Mouse (Mus musculus) NIH3T3 (cell line): ENCODE measurements around the gene Hdac9.
"Not testable (repeated sequence)": the region's sequence is repeated elsewhere in the genome, so short reads cannot be mapped to it uniquely, and the experiment has no call there.

Experiments
- DNase-seq: peaks from one replicate; pipeline ENCODE4 v3.0.0-alpha.2; 2012; ENCODE audit warnings: low read depth

Hdac9 gene

GRCm38 (mm10) chr12:34489629-34490028, 427.3 kb downstream of the Hdac9 start:
- no peak for DNase-seq

- DNase-seq = peak; percentile 75
Measured at GRCm38 (mm10) chr12:34487666-34488065, 429.2 kb downstream of the Hdac9 start.

GRCm38 (mm10) chr12:34487021-34487420, 429.9 kb downstream of the Hdac9 start:
- peak; percentile 67 for DNase-seq

DNA sequence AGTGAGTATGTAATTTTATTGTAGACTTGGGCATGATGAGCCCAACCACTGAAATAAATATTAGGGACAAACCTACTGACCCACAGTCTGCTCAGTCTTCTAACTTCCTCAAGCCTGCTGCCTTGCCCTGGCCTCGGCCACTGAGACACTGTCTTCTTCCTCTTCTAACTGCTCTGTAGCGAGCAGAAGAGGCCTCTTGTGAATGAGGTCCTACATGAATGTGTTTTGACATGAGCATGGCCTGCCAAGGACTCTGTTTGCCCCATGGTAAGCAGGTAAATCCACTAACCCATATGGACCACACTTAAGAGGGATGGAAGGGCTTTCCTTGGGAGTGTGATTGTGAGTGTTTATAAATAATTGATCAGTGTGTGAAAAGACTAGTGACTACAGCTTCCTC, 430.9 kb downstream of the Hdac9 start:
- DNase-seq = no peak

DNA sequence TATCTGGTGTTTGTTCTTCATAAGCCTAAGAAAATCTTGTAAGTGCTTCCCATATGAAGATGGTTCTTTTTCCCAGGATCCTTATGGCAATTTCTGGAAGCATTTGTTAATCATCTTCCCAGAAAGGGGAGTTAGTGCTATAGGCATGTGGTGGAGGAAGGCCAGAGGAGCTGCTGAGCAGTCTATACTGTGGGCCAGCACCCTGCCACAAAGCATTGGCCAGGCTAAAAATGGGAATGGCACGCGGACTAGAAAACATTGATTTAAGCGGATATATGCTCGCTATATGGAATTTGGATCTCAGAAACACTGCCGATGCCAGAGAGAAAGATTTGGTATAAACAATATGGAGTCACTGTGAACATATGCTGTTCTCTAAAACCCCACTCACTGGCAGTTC, 435.2 kb downstream of the Hdac9 start:
- no peak for DNase-seq

DNA sequence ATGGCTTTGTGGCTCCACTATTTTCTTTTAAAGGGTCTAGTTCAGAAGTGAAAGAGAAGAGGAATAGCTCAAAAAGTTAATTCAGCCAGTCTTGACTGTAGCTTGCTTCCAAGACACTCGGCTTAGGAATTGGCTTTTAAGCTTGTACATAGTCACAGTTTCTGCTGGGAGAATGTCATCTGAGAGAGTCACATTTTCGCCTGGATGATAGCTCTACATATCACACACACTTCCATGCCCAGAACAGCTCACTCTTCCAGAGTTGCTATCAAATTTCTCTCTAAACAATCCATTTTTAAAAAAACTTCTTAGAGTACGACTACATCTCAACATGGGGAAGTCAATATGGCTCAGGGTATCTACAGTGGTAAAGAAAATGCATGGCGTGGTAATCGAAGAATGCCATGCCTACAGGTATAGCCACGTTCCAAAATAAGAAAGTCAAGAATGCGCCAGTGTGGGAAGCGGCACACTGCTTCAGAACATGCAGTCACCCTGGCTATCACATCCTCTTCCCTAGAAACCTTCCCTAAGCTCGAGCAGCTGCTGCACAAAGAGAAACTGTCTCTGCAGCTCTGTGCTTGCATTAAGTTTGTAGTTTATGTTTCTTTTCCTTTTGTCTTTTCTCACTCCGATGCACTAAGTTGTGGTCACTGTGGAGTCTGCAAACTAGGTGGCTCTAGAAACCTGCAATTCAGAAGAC, 443.8 kb downstream of the Hdac9 start:
- DNase-seq = no peak

DNA sequence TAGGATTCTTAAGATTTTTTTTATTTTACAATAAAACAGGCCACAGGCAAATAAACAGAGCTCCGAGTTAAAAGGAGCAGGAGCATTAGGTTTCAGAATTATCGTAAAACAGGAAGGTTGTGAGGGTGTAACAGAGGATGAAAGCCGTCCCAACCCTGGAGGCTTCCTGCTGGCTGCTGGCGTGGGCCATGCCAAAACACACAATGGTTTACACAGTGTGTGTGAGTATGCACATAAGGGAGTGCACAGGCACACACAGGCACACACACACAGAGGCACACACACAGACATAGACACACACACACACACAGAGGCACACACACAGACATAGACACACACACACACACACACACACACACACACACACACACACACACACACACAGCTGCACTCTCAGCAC, 444.4 kb downstream of the Hdac9 start:
- DNase-seq = no peak

DNA sequence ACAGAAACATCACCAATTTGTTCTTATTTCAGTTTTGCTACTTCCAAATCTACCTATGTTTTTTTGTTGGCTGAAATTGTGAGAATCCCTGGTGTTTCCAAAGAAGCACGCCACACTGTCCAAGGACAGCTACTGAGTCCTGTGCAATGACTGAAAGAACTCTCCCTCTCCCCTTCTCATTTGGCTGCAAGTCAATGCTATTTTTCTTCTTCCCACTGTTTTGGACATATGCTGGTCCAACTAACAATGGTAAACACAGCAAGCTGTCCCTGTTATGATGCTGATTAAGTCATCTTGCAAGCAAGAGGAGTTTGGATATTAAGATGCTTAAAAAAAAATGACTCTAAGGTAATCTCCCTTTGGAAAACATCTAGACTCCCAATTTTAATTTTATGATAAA, 455.2 kb downstream of the Hdac9 start:
- DNase-seq = no peak

DNA sequence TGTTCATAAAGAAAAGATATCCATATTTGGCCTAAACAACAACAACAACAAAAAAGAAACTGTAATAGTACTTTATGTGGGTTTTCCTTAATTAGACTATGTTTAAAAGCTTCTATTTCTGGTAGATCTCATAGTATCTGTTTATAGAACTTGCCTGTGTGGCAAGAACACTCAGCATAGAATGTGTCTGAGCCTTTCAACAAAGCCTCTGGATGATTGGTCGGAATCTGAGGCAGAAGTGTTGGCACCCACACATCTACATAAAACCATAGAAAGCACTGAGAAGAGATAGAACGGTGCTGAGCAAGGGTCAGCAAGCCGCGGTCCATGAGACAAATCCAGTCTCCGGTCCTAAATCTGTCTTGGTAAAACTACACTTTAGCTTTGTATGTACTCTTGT, 464.3 kb downstream of the Hdac9 start:
- no peak for DNase-seq

- DNase-seq = peak; percentile 58
Measured at GRCm38 (mm10) chr12:34451198-34451597, 465.7 kb downstream of the Hdac9 start.

DNA sequence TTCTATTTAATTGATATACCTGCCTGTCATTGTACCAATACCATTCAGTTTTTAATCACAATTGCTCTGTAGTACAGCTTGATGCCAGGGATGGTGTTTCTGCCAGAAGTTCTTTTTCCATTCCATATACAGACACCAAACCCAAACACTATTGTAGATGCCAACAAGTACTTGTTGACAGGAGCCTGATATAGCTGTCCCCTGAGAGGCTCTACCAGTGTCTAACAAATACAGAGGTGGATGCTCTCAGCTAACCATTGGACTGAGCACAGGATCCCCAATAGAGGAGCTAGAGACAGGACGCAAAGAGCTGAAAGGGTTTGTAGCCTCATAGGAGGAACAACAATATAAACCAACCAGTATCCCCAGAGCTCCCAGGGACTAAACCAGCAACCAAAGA, 472.2 kb downstream of the Hdac9 start:
- not testable (repeated sequence) for DNase-seq

DNA sequence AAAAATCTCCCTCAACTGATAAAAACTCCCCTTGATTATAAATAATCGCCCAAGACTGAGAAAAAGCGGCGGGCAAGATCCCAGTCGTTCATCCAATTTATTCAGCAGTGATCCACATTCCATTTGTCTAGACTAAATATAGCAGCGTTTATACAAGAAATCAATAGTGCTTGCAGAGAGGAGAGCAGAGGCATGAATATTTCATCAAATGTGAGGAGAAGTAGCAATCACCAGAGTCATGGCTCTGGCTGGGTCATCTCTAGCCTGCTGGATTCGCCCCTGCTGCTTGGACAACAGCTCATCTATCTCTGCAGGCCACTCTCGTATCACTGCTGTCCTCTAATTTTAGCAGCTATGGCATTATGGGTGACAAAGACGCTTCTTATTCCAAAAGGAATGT, 476.0 kb downstream of the Hdac9 start:
- DNase-seq = no peak

DNA sequence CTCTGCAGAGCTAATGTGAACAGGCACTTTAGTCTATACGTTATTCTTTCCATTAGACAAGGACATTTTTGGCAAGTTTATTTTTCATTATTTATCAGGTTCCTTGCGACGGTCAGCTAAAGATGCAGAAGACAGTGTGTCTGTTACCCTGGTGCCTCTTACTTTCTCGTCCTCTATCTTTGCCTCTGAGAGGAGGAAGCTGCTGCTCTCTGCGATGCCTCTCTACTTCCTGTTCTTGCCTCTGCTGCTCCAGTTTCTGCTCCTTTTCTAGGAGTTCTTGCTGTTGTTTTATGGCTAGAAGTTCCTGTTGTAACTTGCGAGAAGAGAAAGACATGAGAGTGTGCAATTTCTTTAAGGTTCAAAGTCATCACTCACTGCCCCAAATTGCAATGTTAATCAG, 484.0 kb downstream of the Hdac9 start:
- no peak for DNase-seq

- DNase-seq = peak; percentile 88
Measured at GRCm38 (mm10) chr12:34432461-34432860, 484.4 kb downstream of the Hdac9 start.

- DNase-seq = no peak
Measured at GRCm38 (mm10) chr12:34431832-34432231, 485.1 kb downstream of the Hdac9 start.

DNA sequence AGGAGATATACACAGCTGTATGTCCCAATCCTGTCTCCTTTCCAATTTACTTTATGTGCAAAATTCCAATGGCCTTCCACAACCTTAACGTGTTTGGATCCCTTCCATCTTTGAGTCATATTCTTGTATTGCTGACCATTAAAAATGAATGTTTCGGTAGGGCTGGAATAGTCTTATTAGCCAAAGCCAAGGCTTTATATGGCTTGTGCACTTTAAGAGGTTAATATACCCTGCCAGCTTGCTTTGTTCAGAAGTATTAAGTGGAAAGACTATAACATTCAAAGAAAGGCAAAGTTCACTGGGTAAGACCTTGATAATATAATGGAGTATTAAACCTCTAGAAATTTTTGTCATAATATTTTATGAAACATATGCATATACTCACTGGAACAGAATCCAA, 491.4 kb downstream of the Hdac9 start:
- DNase-seq = peak; percentile 32

DNA sequence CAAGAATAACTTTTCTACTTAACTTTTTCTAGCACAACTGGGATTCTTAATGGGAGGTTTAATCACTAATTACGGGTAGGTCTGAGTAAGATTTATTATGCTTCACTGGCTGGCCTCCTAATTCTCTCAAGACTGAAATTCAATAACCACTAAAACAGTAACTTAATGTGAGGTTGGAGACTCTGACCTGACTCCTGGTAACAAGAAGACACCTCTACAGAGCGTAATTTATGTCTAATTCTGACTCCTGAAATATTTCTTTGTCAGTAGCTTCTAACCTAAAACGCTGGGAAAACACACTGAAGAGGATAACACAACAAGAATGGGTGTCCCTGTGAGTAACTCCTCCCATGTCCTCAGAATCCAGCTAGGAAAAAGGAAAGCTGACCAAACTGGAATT, 508.8 kb downstream of the Hdac9 start:
- DNase-seq = no peak

GRCm38 (mm10) chr12:34407143-34407542, 509.8 kb downstream of the Hdac9 start:
- no peak for DNase-seq

GRCm38 (mm10) chr12:34402065-34402464, 514.8 kb downstream of the Hdac9 start:
- no peak for DNase-seq

DNA sequence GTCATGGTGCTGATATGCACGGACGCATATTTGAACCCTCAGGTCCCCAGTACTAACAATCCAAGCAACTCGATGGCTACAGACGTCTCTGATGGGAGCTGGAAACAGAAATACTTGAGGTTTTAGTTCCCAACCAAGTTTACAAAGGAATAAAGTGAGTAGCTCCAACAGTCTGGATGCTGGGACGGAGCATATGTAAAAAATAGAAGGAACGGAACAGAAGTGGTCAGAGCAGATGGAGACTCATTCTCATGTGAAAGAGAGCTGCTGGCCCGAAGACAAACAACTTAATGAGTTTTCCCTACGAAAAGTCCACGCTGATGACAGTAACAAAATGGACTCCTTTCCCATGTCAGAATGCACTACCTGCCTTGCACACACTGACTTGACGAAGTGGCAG, 518.3 kb downstream of the Hdac9 start:
- no peak for DNase-seq

- no peak for DNase-seq
Measured at GRCm38 (mm10) chr12:34394342-34394741, 522.6 kb downstream of the Hdac9 start.

DNA sequence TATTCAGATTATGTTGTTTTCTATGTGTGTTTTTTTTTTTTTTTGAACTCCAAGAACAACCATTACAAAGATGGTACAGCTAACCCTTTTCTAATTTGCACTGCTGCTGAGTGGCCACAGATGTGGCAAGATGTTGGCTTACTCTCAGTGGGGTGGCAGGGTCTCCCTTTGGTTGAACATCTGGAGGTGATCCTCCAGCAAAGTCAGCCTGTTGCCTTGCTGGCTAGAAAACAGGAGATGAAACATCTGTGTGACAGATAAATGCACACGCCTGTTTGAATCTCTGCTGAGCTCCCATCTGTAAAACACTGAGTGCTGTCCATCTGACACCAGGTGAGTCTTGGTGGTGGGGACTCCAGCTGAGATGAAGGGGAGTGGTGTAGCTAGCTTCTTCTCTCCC, 537.2 kb downstream of the Hdac9 start:
- DNase-seq = no peak

DNA sequence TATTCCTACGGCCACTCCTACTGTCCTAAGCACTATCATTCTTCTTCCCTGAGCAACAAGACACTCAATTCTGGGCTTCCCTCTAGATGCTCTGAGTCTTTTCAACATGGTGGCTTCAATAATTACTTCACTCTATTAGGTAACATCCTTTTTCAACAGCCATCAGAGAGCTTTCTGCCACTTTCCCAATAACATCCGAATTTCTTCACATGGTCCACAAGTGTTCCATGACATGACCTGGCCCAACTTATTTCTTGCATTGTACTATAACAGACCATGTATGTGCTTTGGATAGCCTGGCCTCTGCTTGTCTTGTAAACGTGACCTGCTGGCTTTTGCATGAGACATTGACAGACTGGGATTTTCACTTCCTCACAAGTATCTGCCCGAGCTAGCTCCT, 538.3 kb downstream of the Hdac9 start:
- no peak for DNase-seq

DNA sequence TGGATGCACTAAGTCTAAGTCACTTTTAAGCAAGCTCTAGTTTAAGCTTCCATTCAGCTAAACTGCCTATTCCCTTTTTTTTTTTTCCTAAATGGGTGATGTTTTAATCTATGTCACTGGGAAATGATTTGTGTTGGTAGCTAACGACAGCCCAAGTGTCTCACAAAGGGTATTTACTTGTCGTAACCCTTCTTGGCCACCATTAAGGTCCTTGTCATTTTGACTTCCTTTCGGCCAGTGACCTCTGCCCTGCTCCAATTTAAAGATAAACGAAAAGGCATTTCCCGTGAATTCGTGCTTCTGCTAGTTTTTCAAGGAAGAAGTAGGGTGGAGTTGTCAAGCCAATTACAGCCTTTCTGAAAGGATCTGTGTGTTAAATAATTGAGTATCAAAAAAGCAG, 565.0 kb downstream of the Hdac9 start:
- no peak for DNase-seq

- DNase-seq = no peak
Measured at GRCm38 (mm10) chr12:34347529-34347928, 569.4 kb downstream of the Hdac9 start.
